Mouse (Mus musculus) lung, adult 2 months (tissue): Measurements from ENCODE around the gene Gm45140.

ENCODE experiments used
- CTCF ChIP-seq: fragments of 200-500 bp; IDR thresholded peaks from 2 replicates; pipeline ENCODE4 v1.5.1; 2011; ENCODE audit warnings: mild to moderate bottlenecking, low read length, control low read depth; ENCODE audit not compliant: insufficient read depth
- POLR2A ChIP-seq: fragments of 200-500 bp; IDR thresholded peaks from 2 replicates; pipeline ENCODE4 v1.6.1; 2011; ENCODE audit warnings: low read depth, mild to moderate bottlenecking, control low read depth, low read length, borderline replicate concordance; ENCODE audit errors: extremely low read depth

- TF ChIP-seq CTCF (no peak), POLR2A (no peak)
Measured at GRCm38 (mm10) chr6:87866211-87866610, 30.6 kb upstream of the Gm45140 start.
